Mouse (Mus musculus): ENCODE data around the gene Rnf130. TPM values are rescaled to one million over a fixed set of nuclear protein-coding genes. Genes with fewer than 3 reads are reported as not detected.

Rnf130 gene
- 141 and 151 TPM in 2 replicates for polyA plus RNA-seq (2012; rRNA removed)

DNA sequence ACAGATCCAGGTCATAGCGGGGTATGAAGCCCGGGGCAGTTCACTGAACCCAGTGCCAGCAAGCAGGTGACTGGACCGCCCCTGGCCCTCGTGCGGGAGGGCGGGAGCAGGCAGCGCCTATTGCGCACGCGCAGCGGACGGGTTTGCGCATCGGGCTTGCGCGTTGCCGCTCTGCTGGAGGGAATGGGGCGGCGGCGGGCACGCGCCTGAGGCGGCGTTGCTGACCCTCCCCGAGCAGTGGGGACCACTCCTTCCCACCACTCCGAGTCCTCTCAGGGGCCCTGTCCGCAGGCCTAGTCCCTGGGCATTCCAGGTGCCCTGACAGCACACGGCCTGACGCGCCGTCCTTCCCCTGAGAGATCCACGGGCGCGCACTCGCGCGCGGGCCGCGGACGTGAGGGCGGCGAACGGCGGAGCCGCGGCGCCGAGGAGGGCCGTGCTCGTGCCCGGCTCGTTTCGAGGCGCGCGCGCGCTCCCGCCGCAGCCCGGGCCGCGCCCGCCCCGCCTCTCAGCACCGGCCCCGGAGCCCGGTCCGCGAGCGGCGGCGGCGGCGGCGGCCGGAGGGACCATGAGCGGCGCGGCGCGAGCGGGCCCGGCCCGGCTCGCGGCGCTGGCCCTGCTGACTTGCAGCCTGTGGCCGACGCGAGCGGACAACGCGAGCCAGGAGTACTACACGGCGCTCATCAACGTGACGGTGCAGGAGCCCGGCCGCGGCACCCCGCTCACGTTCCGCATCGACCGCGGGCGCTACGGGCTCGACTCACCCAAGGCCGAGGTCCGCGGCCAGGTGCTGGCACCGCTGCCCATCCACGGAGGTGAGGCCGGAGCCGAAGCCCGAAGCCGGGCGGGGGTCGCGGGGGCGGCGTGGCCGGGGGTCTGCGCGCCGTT is at the start of gene Rnf130:
TSS of gene Rnf130 (plus strand) at position 514 of the 888 bp plus-strand sequence.

DNA sequence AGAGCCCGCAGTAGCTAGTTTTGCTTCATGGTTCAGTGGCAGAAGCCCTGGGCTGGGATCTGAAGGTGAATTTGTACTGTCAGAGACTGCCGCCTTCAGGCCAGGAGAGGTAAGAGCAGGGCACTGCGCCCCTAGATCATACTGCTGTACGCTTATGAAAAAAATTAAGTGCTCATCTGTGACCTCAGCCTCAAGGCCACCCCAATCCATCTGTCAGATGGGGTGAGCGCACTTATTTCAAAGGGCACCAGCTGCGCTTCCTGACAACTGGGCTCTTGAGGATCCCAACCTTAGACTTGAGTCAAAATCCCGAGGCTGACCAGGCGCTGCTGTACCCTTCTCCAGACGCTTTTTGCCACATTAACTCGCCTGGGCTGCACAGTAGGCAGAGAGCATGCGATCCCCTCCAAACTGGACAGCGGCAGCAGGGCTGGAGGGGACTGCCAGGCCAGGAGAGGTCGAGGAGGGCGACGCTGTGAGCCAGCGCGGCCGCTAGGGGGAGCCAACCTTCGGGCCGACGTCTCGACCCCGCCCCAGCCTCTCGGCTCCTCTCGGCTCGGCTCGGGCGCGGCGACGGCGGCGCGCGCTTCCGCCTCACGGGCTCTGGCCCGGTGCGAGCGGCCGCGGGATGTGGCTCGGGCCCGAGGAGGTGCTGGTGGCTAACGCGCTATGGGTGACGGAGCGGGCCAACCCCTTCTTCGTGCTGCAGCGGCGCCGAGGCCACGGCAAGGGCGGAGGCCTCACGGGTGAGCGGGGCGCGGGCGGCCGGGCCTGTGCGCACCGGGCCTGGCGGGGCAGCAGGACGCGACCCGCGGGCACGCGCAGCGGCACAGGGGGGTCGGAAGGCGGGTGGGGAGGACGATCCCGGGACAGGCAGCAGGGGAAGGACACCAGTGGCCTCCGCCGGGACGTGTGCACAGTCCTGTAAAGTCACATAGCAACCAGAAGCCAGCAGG is 105.9 kb downstream of the Rnf130 start, which contains the start of gene Tbc1d9b:
TSS of gene Tbc1d9b (plus strand) at position 586 of the 956 bp plus-strand sequence.

Other genes starting within 250 kb of the Rnf130 start
- 2.6 and 3.1 TPM in 2 replicates for gene Gfpt2, start 231.2 kb upstream of the Rnf130 start, polyA plus RNA-seq (2012; rRNA removed)
- 12.5 and 14.3 TPM in 2 replicates for gene Mapk9, start 178.6 kb upstream of the Rnf130 start, polyA plus RNA-seq (2012; rRNA removed)
- gene Rasgef1c, start 123.5 kb upstream of the Rnf130 start, polyA plus RNA-seq (2012; rRNA removed), result 2.0 and 2.8 TPM in 2 replicates
- gene Tbc1d9b, start 106.0 kb downstream of the Rnf130 start, polyA plus RNA-seq (2012; rRNA removed), result 43.4 and 49.0 TPM in 2 replicates
- 2.4 and 4.4 TPM in 2 replicates for gene Mrnip, start 149.1 kb downstream of the Rnf130 start, polyA plus RNA-seq (2012; rRNA removed)
- gene Sqstm1, start 185.5 kb downstream of the Rnf130 start, polyA plus RNA-seq (2012; rRNA removed), result 243 and 273 TPM in 2 replicates
- gene Mgat4b, start 185.5 kb downstream of the Rnf130 start, polyA plus RNA-seq (2012; rRNA removed), result 380 and 383 TPM in 2 replicates
- 32.8 and 44.4 TPM in 2 replicates for gene Ltc4s, start 213.3 kb downstream of the Rnf130 start, polyA plus RNA-seq (2012; rRNA removed)

Data from colon, adult 2 months (tissue).